Mouse (Mus musculus) kidney, postnatal 0 days (tissue): ENCODE data around the gene Iqcc. TPM values are rescaled to one million over a fixed set of nuclear protein-coding genes. Genes with fewer than 3 reads are reported as not detected.

Experiments
- ATAC-seq: fragments of 200-750 bp; cut with Nextera tagmentation; replicated peaks from 2 replicates; pipeline ENCODE4 v1.8.0; 2017; ENCODE audit warnings: low read depth, moderate number of reproducible peaks, moderate TSS enrichment, moderate library complexity; ENCODE audit not compliant: low FRiP score
- DNase-seq: peaks from one replicate; pipeline ENCODE4 v3.0.0-alpha.2; 2016; ENCODE audit warnings: low spot score
- H3K27ac ChIP-seq: fragments of 300-500 bp; sonication (generic); 2 replicates; pipeline ENCODE4 v1.5.1; 2014; ENCODE audit warnings: mild to moderate bottlenecking
- H3K27me3 ChIP-seq: fragments of 300-500 bp; sonication (generic); 2 replicates; pipeline ENCODE4 v1.6.1; 2014; ENCODE audit warnings: low read length, mixed read lengths; ENCODE audit not compliant: insufficient read depth
- H3K36me3 ChIP-seq: fragments of 300-500 bp; sonication (generic); 2 replicates; pipeline ENCODE4 v1.6.1; 2014; ENCODE audit warnings: low read length, mixed read lengths; ENCODE audit not compliant: insufficient read depth
- H3K4me1 ChIP-seq: fragments of 300-500 bp; sonication (generic); replicated peaks from 2 replicates; pipeline ENCODE4 v1.6.1; 2014; ENCODE audit warnings: antibody characterized with exemption, low read length, mixed read lengths; ENCODE audit not compliant: insufficient read depth
- H3K4me2 ChIP-seq: fragments of 300-500 bp; sonication (generic); 2 replicates; pipeline ENCODE4 v1.6.1; 2014; ENCODE audit warnings: mild to moderate bottlenecking, low read length, moderate library complexity, mixed read lengths
- H3K4me3 ChIP-seq: fragments of 300-500 bp; sonication (generic); replicated peaks from 2 replicates; pipeline ENCODE4 v1.5.1; 2014; ENCODE audit warnings: low read depth, low read length
- H3K9ac ChIP-seq: fragments of 300-500 bp; sonication (generic); 2 replicates; pipeline ENCODE4 v1.6.1; 2014; ENCODE audit warnings: low read depth, low read length
- H3K9me3 ChIP-seq: fragments of 300-500 bp; sonication (generic); replicated peaks from 2 replicates; pipeline ENCODE4 v1.6.1; 2016; ENCODE audit warnings: low read length, inconsistent platforms, mixed read lengths
- CTCF ChIP-seq: IDR thresholded peaks from 2 replicates; pipeline ENCODE4 v1.5.1; 2016; ENCODE audit warnings: antibody characterized with exemption, low read depth, mild to moderate bottlenecking, moderate library complexity
- WGBS: fragments of 180-500 bp; shearing (Covaris S2); extraction: QIAGEN DNeasy Blood & Tissue Kit; methylation state at CpG from one replicate; pipeline ENCODE4 v1.1.7; 2014; 5-methylcytosine and 5-hydroxymethylcytosine counted together
- polyA plus RNA-seq: library from polyadenylated mRNA; unstranded; fragments of >200 nt; fragmentation: Nextera tagmentation; extraction: Ambion mirVana; gene quantifications from 2 replicates; pipeline ENCODE4 v1.2.1, GENCODE M21; 2015

Gene Iqcc
- 30.2 and 31.6 TPM in 2 replicates for polyA plus RNA-seq

DNA sequence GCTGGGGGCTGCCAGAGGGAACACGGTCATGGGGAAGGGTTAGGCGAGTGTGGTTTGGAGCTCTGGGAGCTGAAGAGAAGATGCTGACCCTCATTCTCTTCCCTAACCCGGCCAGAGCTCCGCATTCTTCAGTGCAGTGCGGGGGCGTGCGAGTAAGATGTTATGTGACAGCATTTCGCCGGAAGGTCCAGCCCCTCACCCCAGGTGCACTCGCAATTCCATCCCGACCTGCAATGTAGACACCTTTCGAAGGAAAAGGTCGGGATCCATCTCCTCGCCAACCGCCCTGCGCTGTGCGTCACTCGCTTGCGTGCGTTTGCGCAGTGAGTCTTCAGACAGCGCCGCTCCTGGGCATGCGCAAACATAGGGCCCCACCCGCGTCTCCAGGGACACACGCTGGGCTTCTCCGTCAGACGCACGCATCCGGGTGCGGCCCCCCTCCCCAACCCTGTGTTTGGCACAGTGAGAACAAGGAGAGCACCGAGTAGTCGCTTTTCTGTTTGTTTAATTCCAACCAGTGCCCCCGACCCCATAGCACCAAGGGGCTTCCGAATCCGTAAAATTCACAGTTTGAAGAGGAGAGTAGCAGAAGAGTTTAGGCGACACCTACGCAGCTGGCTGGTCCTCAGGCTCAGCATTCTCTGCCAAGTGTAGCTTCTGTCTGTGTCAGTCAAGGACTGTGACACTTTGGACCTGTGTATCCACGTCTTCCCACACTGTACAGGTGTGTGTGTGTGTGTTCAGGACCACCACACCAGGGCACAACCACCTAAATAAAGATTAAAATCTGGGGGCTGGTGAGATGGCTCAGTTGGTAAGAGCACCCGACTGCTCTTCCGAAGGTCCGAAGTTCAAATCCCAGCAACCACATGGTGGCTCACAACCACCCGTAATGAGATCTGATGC is at the start of gene Iqcc:
Iqcc (minus strand) TSS at position 314 of the 906 bp plus-strand sequence.
- Histone ChIP-seq H3K9me3 (no peaks in the 10 kb centered on the region), H3K36me3 (0 out of 2 replicates have a peak, but pooled peaks cover 7% of the 10 kb centered on the region), H3K9ac (peak within 1 kb of the TSS; percentile 74), H3K27me3 (no peaks in the 10 kb centered on the region), H3K27ac (peak within 1 kb of the TSS; percentile 82), H3K4me1 (peaks cover 22% of the 10 kb centered on the region), H3K4me2 (peak within 1 kb of the TSS; percentile 79), H3K4me3 (peak within 1 kb of the TSS; percentile 55)
- peak; percentile 21; the same call in 1 of the 2 replicates for TF ChIP-seq CTCF
- WGBS = 3% methylated on average over 43 of the region's 44 CpGs
- peak; percentile 87 for ATAC-seq
- DNase-seq = peak; percentile 96

GRCm38 (mm10) chr4:129662255-129662813 is 43.4 kb upstream of the Iqcc start:
- ATAC-seq (no peak), DNase-seq (no peak)
- Histone ChIP-seq H3K4me2 (no peak overlapping the region), H3K27ac (no peak overlapping the region), H3K9me3 (no peaks in the 10 kb centered on the region), H3K4me3 (no peak overlapping the region), H3K9ac (no peak overlapping the region), H3K36me3 (peaks cover 33% of the 10 kb centered on the region), H3K4me1 (no peaks in the 10 kb centered on the region), H3K27me3 (no peaks in the 10 kb centered on the region)
- WGBS = 76% methylated on average over 3 of the region's 3 CpGs
- TF ChIP-seq CTCF = no peak

GRCm38 (mm10) chr4:129661584-129661983 is 42.7 kb upstream of the Iqcc start:
- TF ChIP-seq CTCF = no peak

DNA sequence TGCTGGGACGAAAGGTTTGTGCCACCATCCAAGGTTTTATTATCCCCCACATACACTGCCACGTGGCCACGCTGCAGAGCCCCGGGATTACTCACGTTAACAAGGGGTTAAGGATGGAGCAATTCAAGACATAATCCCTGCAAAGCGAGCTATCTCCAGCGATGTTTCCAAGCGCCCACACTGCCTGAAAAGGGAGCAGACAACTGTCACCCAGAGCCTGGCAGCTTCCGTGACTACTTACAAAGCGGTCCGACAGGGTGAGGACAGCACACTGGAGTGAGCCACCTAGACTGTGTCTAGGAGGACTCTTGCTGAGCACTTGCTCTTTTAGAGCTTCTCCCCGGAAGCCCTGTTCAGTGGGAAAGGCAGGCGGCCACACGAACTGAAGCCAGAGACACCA is 35.9 kb upstream of the Iqcc start:
- Histone ChIP-seq H3K36me3 (peaks cover 82% of the 10 kb centered on the region), H3K27me3 (no peaks in the 10 kb centered on the region), H3K9ac (no peak overlapping the region), H3K4me3 (no peak overlapping the region), H3K4me2 (no peak overlapping the region), H3K9me3 (no peaks in the 10 kb centered on the region), H3K4me1 (no peaks in the 10 kb centered on the region), H3K27ac (no peak overlapping the region)
- no peak for TF ChIP-seq CTCF
- DNase-seq (no peak), ATAC-seq (no peak)
- 93% methylated on average over 14 of the region's 14 CpGs for WGBS

More at GRCm38 (mm10) chr4:129661584-129661983, 42.7 kb upstream of the Iqcc start:
- Histone ChIP-seq H3K4me1 (no peaks in the 10 kb centered on the region), H3K27ac (no peak overlapping the region), H3K9me3 (no peaks in the 10 kb centered on the region), H3K36me3 (peaks cover 40% of the 10 kb centered on the region), H3K27me3 (no peaks in the 10 kb centered on the region), H3K4me3 (no peak overlapping the region), H3K9ac (no peak overlapping the region), H3K4me2 (no peak overlapping the region)
- no peak for ATAC-seq
- no peak for DNase-seq
- WGBS = 84% methylated on average over 3 of the region's 3 CpGs

GRCm38 (mm10) chr4:129650359-129650758 is 31.5 kb upstream of the Iqcc start:
- 89% methylated on average over 8 of the region's 8 CpGs for WGBS
- no peak for TF ChIP-seq CTCF
- no peak overlapping the region for H3K9ac ChIP-seq
- H3K9me3 ChIP-seq = no peaks in the 10 kb centered on the region
- no peak overlapping the region for H3K4me2 ChIP-seq
- H3K27me3 ChIP-seq = no peaks in the 10 kb centered on the region
- no peak overlapping the region for H3K4me3 ChIP-seq
- H3K4me1 ChIP-seq = no peaks in the 10 kb centered on the region
- no peak overlapping the region for H3K27ac ChIP-seq
- no peak for ATAC-seq
- peaks cover 85% of the 10 kb centered on the region for H3K36me3 ChIP-seq
- DNase-seq = no peak

GRCm38 (mm10) chr4:129648656-129649055 is 29.8 kb upstream of the Iqcc start:
- no peak overlapping the region for H3K4me3 ChIP-seq
- H3K4me1 ChIP-seq = no peaks in the 10 kb centered on the region
- H3K36me3 ChIP-seq = peaks cover 71% of the 10 kb centered on the region
- H3K27me3 ChIP-seq = no peaks in the 10 kb centered on the region
- no peaks in the 10 kb centered on the region for H3K9me3 ChIP-seq
- no peak overlapping the region for H3K4me2 ChIP-seq
- no peak overlapping the region for H3K9ac ChIP-seq
- no peak overlapping the region for H3K27ac ChIP-seq
- WGBS = 57% methylated on average over 1 of the region's 1 CpGs
- ATAC-seq (no peak), DNase-seq (no peak)
- TF ChIP-seq CTCF = no peak
